Mouse (Mus musculus) thymus, postnatal 36 days (tissue): Measurements from ENCODE around the gene Grk5.

Experiments used
- DNase-seq, 2 experiments: peaks; one replicate each; pipeline ENCODE4 v3.0.0; 2022; ENCODE audit warnings: mixed read lengths in 2 of 2

Gene Grk5

DNA sequence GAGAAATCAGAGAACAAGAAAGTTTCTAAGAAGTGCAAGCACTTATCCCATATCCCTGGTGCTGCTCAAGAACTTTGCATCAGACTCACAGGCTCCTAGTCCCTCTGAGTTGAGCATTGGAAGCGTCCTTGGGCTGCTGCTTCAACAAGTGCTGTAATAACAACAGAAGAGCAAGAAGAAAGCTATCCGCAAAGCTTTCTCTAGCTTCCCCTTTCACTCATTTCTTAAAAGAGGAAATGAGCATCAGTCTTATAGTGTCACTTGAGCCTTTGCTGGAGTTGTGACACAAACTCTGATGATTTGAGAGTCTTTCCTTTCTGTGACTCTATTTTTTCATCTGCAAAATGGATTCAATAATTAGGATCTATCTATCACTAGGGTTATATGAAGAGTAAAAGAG is 92.3 kb downstream of the Grk5 start:
- DNase-seq: no peak

GRCm38 (mm10) chr19:60989766-60990165 is 100.2 kb downstream of the Grk5 start:
- DNase-seq: no peak

DNA sequence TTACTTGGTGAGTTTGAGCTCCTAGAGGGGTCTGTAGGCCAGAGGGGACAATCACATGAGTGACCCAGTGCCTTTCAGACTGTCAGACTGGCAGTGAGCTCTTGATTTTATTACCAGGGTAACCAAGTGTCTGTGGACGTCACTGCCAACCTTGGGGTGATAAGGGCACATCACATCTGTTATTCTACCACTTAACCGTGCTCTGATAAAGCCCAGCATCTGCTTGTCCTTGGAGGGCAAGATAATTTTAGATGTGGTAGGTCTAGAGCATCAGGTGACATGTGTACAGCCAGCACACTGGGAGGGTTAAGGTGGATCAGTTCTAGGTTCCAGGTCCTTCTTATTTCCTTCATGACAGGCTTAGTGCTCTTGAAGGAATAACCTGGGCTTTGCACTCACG is 104.7 kb downstream of the Grk5 start:
- no peak for DNase-seq

GRCm38 (mm10) chr19:60994845-60995244 is 105.3 kb downstream of the Grk5 start:
- DNase-seq: no peak

- DNase-seq: no peak
These were observed 108.2 kb downstream of the Grk5 start for GRCm38 (mm10) chr19:60997784-60998183.

DNA sequence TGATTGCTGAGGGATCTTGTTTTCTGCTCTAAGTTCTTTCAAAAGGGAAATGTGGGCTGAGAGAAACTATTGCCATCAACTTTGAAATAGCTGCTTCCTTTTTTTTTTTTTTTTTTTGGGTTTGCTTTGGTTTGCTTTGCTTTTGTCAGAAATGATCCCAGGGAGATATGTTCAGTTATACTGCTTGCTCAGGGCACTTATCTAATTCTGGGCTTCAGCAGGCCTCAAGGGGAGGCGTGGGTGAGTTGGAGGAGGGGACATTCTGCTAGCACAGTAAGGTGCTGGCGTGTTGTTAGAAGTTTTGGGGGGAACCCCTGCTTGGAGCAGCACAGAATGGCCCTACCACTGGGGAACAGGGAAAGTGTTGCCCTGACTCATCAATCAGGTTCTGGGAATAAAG is 110.1 kb downstream of the Grk5 start:
- no peak for DNase-seq

- no peak for DNase-seq
These were observed 111.4 kb downstream of the Grk5 start for GRCm38 (mm10) chr19:61000958-61001357.

- no peak for DNase-seq
These were observed 119.7 kb downstream of the Grk5 start for GRCm38 (mm10) chr19:61009266-61009665.

DNA sequence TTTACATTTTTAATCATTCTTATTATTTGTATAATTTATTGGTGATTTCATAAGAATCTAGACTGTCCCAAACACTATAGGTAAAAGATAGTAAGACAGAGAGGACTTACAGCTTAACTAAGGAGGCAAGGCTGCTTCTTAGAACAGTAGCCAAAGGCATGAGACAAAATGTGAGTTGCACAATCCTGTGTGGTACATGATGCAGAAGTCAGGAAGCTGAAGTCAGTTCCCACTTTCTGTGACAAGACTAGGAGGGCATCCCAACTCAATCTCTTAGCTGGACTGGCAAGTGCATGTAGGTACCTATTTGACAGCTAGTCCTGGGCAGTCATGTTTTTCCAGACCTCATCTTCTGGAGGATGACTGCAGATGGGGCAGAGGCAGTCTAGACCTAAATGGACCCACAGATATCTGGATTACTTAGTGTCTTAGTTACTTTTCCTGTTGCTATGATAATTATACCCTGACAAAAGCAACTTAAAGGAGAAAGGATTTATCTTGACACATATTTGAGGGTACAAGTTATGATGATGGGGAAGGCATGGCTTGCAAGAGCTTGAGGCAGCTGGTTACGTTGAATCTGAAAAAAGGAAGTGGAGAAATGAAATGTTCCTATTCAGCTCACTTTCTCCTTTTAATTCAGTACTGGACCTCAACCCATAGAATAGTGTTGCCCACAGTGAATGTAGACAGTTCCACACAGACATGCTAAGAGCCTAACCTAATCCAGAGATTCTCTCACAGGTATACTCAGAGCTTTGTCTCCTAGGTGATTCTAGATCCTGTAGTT is 128.1 kb downstream of the Grk5 start:
- DNase-seq: no peak

DNA sequence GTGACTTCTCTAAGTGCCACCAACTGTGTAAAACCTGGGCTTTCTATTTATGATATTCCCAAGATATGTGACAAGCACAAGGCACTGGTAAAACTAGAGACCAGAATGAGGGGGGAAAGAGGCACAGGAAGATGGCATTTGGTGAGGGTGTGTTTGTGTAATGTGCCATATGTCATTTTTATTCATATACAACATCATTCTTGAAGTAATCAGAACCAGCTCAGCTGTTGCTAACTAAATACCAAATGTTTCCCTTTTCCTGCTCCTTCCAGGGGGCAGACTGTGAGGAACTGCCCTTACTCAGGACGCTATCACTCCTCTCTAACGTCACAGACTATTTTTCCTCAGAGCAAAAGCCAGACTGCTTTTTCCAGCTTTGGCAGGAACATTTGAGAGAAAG is 132.0 kb downstream of the Grk5 start:
- DNase-seq: no peak

GRCm38 (mm10) chr19:61021939-61022566 is 132.5 kb downstream of the Grk5 start:
- no peak for DNase-seq

- DNase-seq: no peak
These were observed 142.0 kb downstream of the Grk5 start for GRCm38 (mm10) chr19:61031570-61031969.

GRCm38 (mm10) chr19:61039151-61039550 is 149.6 kb downstream of the Grk5 start:
- DNase-seq: no peak

- no peak for DNase-seq
These were observed 159.1 kb downstream of the Grk5 start for GRCm38 (mm10) chr19:61048646-61049045.

- no peak for DNase-seq
These were observed 159.9 kb downstream of the Grk5 start for GRCm38 (mm10) chr19:61049413-61049812.

DNA sequence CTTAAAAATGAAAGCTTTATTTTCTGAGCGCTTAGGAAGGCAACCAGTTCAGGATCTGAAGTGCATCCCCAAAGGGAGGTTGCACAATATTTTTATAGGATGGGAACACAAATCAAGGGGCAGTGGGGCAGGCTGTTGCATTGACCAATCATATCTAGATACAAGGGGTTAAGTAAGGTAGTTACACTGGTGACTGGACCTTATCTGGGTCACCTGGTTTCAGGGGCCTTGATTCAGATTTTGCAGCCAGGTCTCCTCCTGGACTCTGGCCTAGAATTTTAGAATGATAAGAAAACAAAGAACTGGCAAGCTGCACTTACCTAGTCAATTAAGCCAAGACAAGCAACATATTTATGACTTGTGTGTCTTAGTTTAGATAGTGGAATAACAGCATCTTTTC is 161.6 kb downstream of the Grk5 start:
- no peak for DNase-seq

DNA sequence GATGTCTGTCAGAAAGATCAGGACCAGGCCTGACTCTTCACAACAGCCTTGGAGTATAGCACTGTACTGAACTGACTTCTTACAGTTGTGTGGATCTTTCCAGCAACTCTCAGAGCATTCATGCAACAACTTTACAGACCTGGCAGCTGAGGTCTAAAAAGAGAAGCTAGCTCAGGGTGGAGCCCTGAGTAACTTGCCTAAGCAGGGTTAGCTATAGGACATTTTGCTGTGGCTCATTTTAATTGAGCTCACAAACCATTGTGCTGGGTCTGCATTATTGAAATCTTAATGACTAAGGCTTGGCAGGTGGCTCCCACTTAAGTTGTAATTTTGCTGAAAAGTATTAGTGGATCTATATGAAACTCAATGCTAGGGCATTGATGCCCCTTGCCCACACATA is 162.5 kb downstream of the Grk5 start:
- DNase-seq: no peak

DNA sequence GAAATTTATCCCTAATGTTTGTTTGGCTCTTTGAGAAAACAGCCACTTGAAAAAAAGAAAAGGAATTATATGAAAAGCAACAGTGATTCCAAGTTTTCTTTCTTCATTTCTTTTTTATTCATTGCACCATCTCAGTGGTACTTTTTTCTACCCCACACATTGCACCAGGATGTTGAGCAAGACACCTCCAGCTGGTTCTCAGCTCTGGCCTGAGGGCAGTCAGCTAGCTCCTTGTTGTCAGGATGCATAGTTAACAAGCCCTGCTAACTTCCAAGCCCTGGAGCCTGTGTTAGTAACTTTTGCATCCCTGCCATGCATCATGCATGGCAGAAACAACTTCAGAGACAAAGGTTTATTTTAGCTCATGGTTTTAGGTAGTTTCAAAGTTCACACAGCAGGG is 163.2 kb downstream of the Grk5 start:
- DNase-seq: no peak

DNA sequence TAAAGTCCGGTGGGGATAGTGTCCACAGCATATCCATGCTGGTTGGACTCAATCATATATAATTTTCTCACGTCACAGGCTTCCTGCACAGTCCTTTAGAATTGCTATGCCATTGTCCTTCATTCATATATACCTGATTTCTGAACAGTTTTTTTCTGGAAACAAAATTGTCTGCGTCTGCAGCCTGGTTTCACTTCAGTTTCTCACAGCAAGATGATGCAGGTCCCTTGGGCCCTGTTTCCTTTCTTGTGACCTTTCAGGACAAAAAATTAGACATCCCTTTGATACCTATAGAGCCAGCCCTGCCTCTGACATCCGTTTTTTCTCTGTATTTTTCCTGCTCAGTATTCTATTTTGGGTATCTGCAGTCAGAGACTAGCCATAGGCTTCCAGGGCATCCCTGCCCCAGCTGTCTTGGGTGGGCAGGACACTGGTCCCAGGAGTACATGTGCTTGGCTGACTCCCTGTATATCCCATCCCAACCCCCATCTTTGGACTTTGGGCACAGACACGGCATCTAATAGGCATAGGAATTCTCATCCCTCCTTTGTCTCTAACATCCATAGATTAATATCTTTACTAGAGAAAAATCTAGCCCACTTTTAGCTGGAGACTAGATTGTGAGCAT is 167.3 kb downstream of the Grk5 start:
- no peak for DNase-seq

GRCm38 (mm10) chr19:61057581-61057980 is 168.0 kb downstream of the Grk5 start:
- DNase-seq: no peak

GRCm38 (mm10) chr19:61064386-61064785 is 174.8 kb downstream of the Grk5 start:
- DNase-seq: no peak

DNA sequence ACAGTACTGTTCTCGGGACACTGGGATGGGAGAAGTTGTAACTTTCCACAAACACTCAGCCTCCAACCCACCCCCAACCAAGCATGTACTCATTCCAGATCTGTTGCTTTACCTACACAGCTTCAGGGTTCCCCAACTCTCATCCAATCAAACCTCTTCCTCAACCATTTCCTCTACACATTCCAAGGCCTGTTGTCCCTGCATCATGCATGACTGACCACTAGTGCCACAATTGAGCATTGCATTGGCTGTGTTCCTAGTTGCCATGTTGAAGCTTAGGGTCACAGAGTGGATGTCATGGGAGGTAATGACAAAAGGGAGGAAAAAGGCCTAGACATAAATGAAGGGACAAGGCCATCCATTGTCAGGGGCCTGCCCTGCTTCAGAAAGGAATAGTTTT is 175.5 kb downstream of the Grk5 start:
- DNase-seq: no peak

- DNase-seq: no peak
These were observed 189.1 kb downstream of the Grk5 start for GRCm38 (mm10) chr19:61078622-61079021.

GRCm38 (mm10) chr19:61080251-61080749 is 190.8 kb downstream of the Grk5 start:
- no peak for DNase-seq
